Mouse (Mus musculus): ENCODE data around the gene Zfp759.
"Not testable (repeated sequence)": the region's sequence is repeated elsewhere in the genome, so short reads cannot be mapped to it uniquely, and the experiment has no call there.

Zfp759 gene

GRCm38 (mm10) chr13:67121360-67121759 lies at the start of gene Zfp759:
TSS of gene Zfp759 (plus strand) at chr13:67121660.
- DNase-seq (ENCODE audit: low spot score) = not testable (repeated sequence)

GRCm38 (mm10) chr13:67072786-67073185 lies 48.7 kb upstream of the Zfp759 start:
- DNase-seq (ENCODE audit: low spot score) = no peak

- DNase-seq (ENCODE audit: low spot score) = no peak
Observed at GRCm38 (mm10) chr13:67077244-67077643, 44.2 kb upstream of the Zfp759 start.

GRCm38 (mm10) chr13:67081142-67081713 lies 40.2 kb upstream of the Zfp759 start:
- no peak for DNase-seq (ENCODE audit: low spot score)

- DNase-seq (ENCODE audit: low spot score) = no peak
Observed at GRCm38 (mm10) chr13:67081946-67082345, 39.5 kb upstream of the Zfp759 start.

- DNase-seq (ENCODE audit: low spot score) = no peak
Observed at GRCm38 (mm10) chr13:67090154-67090553, 31.3 kb upstream of the Zfp759 start.

- DNase-seq (ENCODE audit: low spot score) = no peak
Observed at GRCm38 (mm10) chr13:67097876-67098275, 23.6 kb upstream of the Zfp759 start, which contains the start of gene Zfp708. TSS of gene Zfp708 (minus strand) at chr13:67097976.

- DNase-seq (ENCODE audit: low spot score) = no peak
Observed at GRCm38 (mm10) chr13:67107681-67108080, 13.8 kb upstream of the Zfp759 start.

- no peak for DNase-seq (ENCODE audit: low spot score)
Observed at GRCm38 (mm10) chr13:67108194-67108820, 13.2 kb upstream of the Zfp759 start, which contains the start of gene Gm28557. TSS of gene Gm28557 (minus strand) at chr13:67108604.

- DNase-seq (ENCODE audit: low spot score) = no peak
Observed at GRCm38 (mm10) chr13:67108821-67109206, 12.6 kb upstream of the Zfp759 start.

- no peak for DNase-seq (ENCODE audit: low spot score)
Observed at GRCm38 (mm10) chr13:67112096-67112495, 9.4 kb upstream of the Zfp759 start.

- DNase-seq (ENCODE audit: low spot score) = no peak
Observed at GRCm38 (mm10) chr13:67113287-67113686, 8.2 kb upstream of the Zfp759 start.

GRCm38 (mm10) chr13:67116163-67116562 lies 5.3 kb upstream of the Zfp759 start, which contains the start of gene Rslcan18:
TSS of gene Rslcan18 (minus strand) at chr13:67116263.
- not testable (repeated sequence) for DNase-seq (ENCODE audit: low spot score)

GRCm38 (mm10) chr13:67124460-67124859 lies 3.0 kb downstream of the Zfp759 start:
- DNase-seq (ENCODE audit: low spot score) = no peak

GRCm38 (mm10) chr13:67127507-67127906 lies 6.0 kb downstream of the Zfp759 start:
- not testable (repeated sequence) for DNase-seq (ENCODE audit: low spot score)

- no peak for DNase-seq (ENCODE audit: low spot score)
Observed at GRCm38 (mm10) chr13:67128038-67128721, 6.7 kb downstream of the Zfp759 start.

- DNase-seq (ENCODE audit: low spot score) = not testable (repeated sequence)
Observed at GRCm38 (mm10) chr13:67166122-67166521, 44.7 kb downstream of the Zfp759 start.

- peak; percentile 24 for DNase-seq (ENCODE audit: low spot score)
Observed at GRCm38 (mm10) chr13:67172991-67173722, 51.7 kb downstream of the Zfp759 start, which contains the start of gene Rsl1. TSS of gene Rsl1 (plus strand) at chr13:67173182.

- DNase-seq (ENCODE audit: low spot score) = no peak
Observed at GRCm38 (mm10) chr13:67173723-67174055, 52.2 kb downstream of the Zfp759 start.
